Mouse (Mus musculus): ENCODE data around the gene Fgf18. TPM values are rescaled to one million over a fixed set of nuclear protein-coding genes. Genes with fewer than 3 reads are reported as not detected.

Gene Fgf18
- polyA plus RNA-seq, 1 experiment from 2014 or later, result 4.8 TPM

DNA sequence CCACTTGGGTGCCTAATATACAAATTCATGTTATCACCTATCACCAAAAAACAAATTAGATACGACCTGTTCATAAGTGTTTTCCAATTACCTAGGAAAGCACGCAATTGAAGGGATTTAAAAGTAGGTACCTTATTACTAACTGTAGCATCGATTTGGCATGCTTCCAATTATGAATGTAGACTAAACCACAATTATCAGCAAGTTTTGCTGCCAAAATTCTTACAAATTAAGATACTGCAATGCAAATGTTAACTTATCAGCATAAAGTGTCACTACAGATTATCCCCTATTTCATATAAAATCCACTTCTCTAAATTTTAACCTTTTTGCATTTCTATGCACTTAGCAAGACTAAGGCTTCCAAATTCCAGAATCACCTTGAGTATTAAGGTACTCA is 7.3 kb upstream of the Fgf18 start:
- WGBS, result 92% methylated on average over 3 of the region's 3 CpGs
- Histone ChIP-seq H3K9ac (ENCODE audit: low read depth, low read length) (no peak overlapping the region), H3K9me3 (replicated peaks; ENCODE audit: control insufficient read depth, low read length, poor library complexity, severe bottlenecking) (no peaks in the 10 kb centered on the region), H3K27ac (ENCODE audit: low read length) (no peak overlapping the region), H3K27me3 (ENCODE audit: control insufficient read depth, insufficient read depth, low read depth, low read length) (no peaks in the 10 kb centered on the region), H3K4me3 (ENCODE audit: low read depth, low read length) (no peak overlapping the region), H3K36me3 (ENCODE audit: control insufficient read depth, insufficient read depth, low read length) (peaks cover 33% of the 10 kb centered on the region), H3K4me2 (ENCODE audit: low read length) (no peak overlapping the region), H3K4me1 (ENCODE audit: control insufficient read depth, insufficient read depth, low read length) (0 out of 2 replicates have a peak, but pooled peaks cover 2% of the 10 kb centered on the region)
- no peak for ATAC-seq

DNA sequence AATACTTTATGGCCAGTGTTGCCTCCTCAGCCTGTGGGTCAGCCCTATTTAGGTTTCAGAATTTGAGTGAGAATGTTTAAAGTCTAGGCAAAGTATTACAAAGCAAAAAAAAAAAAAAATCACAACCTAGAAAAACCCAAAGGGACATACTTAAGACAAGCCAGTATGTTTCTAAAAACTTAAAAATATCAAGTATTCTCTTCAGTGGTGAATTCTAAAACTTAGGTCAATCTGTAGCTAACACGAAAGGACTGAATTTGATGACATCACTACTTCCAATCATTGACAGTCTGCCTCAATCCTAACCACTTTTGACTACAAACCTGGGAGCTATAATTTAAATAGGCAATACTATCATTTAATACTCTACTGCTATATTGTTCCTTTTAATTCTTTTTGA is 5.8 kb upstream of the Fgf18 start:
- peaks cover 28% of the 10 kb centered on the region for H3K36me3 ChIP-seq (ENCODE audit: control insufficient read depth, insufficient read depth, low read length)
- 97% methylated on average over 1 of the region's 1 CpGs for WGBS
- no peak overlapping the region for H3K4me3 ChIP-seq (ENCODE audit: low read depth, low read length)
- H3K4me1 ChIP-seq (ENCODE audit: control insufficient read depth, insufficient read depth, low read length), result peaks cover 2% of the 10 kb centered on the region; the same call in 1 of the 2 replicates
- no peak overlapping the region for H3K9ac ChIP-seq (ENCODE audit: low read depth, low read length)
- H3K9me3 ChIP-seq (replicated peaks; ENCODE audit: control insufficient read depth, low read length, poor library complexity, severe bottlenecking), result no peaks in the 10 kb centered on the region
- no peak overlapping the region for H3K4me2 ChIP-seq (ENCODE audit: low read length)
- H3K27ac ChIP-seq (ENCODE audit: low read length), result no peak overlapping the region
- no peak for ATAC-seq
- no peaks in the 10 kb centered on the region for H3K27me3 ChIP-seq (ENCODE audit: control insufficient read depth, insufficient read depth, low read depth, low read length)

DNA sequence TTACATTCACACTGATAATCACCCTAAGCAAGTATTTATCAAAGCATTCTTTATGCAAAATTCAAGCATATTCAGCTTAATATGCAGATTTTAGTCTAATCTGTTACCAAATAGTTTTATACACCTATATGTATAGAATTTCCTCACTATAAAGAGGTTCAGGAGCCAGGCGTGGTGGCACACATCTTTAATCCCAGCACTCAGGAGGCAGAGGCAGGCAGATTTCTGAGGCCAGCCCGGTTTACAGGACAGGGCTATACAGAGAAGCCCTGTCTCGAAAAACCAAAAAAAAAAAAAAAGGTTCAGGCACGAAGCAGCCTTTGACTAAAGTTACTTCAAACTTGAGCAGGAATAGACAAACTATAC is 4.6 kb upstream of the Fgf18 start:
- no peak overlapping the region for H3K4me3 ChIP-seq (ENCODE audit: low read depth, low read length)
- peaks cover 25% of the 10 kb centered on the region for H3K36me3 ChIP-seq (ENCODE audit: control insufficient read depth, insufficient read depth, low read length)
- no peaks in the 10 kb centered on the region for H3K27me3 ChIP-seq (ENCODE audit: control insufficient read depth, insufficient read depth, low read depth, low read length)
- no peak overlapping the region for H3K9ac ChIP-seq (ENCODE audit: low read depth, low read length)
- WGBS, result 85% methylated on average over 4 of the region's 4 CpGs
- H3K4me2 ChIP-seq (ENCODE audit: low read length), result no peak overlapping the region
- no peak for ATAC-seq
- peaks cover 5% of the 10 kb centered on the region for H3K4me1 ChIP-seq (ENCODE audit: control insufficient read depth, insufficient read depth, low read length)
- H3K9me3 ChIP-seq (replicated peaks; ENCODE audit: control insufficient read depth, low read length, poor library complexity, severe bottlenecking), result no peaks in the 10 kb centered on the region
- H3K27ac ChIP-seq (ENCODE audit: low read length), result no peak overlapping the region

DNA sequence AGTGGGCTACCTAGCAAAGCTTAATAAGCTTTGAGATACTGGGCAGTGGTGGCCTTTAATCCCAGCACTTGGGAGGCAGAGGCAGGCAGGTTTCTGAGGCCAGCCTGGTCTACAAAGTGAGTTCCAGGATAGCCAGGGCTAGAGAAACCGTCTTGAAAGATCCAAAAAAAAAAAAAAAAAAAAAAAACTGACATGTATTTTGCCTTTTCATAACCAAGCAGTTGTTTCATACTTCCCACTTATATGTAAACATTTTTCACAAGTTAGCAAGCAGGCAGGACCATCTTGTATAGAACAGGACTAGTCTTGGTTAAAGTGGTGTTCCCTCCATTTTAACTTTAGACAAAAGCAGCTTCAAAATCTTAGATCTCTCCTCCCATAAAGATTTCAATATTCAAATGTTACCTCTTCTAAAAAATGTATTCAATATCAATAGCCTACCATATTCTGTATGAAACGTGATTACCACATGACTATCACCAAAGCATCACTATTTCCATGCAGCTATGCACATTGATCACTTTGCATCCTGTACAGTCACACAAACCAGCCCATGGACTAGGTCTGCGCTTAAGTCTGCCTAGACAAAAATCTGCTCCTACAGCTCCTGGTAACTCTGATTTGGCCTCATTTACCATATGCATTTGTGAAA is 4.1 kb upstream of the Fgf18 start:
- WGBS, result 82% methylated on average over 3 of the region's 3 CpGs
- no peaks in the 10 kb centered on the region for H3K9me3 ChIP-seq (replicated peaks; ENCODE audit: control insufficient read depth, low read length, poor library complexity, severe bottlenecking)
- H3K36me3 ChIP-seq (ENCODE audit: control insufficient read depth, insufficient read depth, low read length), result peaks cover 22% of the 10 kb centered on the region
- no peaks in the 10 kb centered on the region for H3K27me3 ChIP-seq (ENCODE audit: control insufficient read depth, insufficient read depth, low read depth, low read length)
- no peak overlapping the region for H3K4me3 ChIP-seq (ENCODE audit: low read depth, low read length)
- H3K27ac ChIP-seq (ENCODE audit: low read length), result no peak overlapping the region
- ATAC-seq, result no peak
- H3K4me2 ChIP-seq (ENCODE audit: low read length), result no peak overlapping the region
- H3K9ac ChIP-seq (ENCODE audit: low read depth, low read length), result no peak overlapping the region
- H3K4me1 ChIP-seq (ENCODE audit: control insufficient read depth, insufficient read depth, low read length), result peaks cover 8% of the 10 kb centered on the region

DNA sequence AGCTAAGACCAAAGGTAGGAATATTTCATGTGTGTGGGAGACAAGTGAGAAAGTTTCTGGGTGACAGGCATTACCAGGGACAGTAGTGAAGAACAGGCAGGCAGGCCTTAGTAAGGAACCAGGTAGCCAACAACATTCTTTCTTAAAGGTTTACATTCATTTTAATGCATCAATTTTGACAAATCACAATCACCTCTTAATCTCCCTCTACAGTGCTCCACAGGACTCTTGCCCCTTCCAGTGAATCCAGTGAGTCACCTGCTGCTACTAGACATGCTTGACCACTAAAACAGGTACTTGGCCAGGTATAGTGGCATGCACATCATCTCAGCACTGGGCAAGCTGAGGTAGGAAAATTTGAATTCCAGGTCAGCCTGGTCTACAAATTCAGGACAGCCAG is 3.2 kb upstream of the Fgf18 start:
- Histone ChIP-seq H3K9ac (ENCODE audit: low read depth, low read length) (no peak overlapping the region), H3K4me1 (ENCODE audit: control insufficient read depth, insufficient read depth, low read length) (peaks cover 17% of the 10 kb centered on the region), H3K4me3 (ENCODE audit: low read depth, low read length) (no peak overlapping the region), H3K4me2 (ENCODE audit: low read length) (no peak overlapping the region), H3K9me3 (replicated peaks; ENCODE audit: control insufficient read depth, low read length, poor library complexity, severe bottlenecking) (no peaks in the 10 kb centered on the region), H3K27me3 (ENCODE audit: control insufficient read depth, insufficient read depth, low read depth, low read length) (peaks cover 3% of the 10 kb centered on the region; the same call in 1 of the 2 replicates), H3K36me3 (ENCODE audit: control insufficient read depth, insufficient read depth, low read length) (peaks cover 19% of the 10 kb centered on the region), H3K27ac (ENCODE audit: low read length) (no peak overlapping the region)
- ATAC-seq, result no peak

DNA sequence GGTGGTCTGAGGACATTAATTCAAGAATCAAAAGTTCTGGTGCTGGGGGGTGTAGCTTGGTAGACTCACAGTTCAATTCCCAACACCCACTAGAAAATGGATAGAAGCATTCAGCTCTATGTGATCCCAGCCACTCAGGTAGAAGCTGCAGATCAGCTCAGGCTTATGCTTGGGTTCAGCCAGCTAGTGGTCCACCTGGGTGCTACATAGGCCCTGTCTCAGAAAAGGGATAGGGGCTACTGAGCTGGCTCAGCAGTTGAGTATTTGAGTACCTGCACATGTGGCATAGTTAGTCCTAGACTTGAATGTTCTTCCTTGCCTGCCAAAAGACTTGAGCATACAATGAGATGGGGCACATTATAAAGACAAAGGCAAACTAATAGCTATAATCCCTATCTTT is 2.3 kb upstream of the Fgf18 start:
- H3K27ac ChIP-seq (ENCODE audit: low read length), result no peak overlapping the region
- no peaks in the 10 kb centered on the region for H3K9me3 ChIP-seq (replicated peaks; ENCODE audit: control insufficient read depth, low read length, poor library complexity, severe bottlenecking)
- H3K9ac ChIP-seq (ENCODE audit: low read depth, low read length), result no peak overlapping the region
- H3K4me2 ChIP-seq (ENCODE audit: low read length), result no peak overlapping the region
- ATAC-seq, result no peak
- H3K4me1 ChIP-seq (ENCODE audit: control insufficient read depth, insufficient read depth, low read length), result peaks cover 20% of the 10 kb centered on the region
- H3K4me3 ChIP-seq (ENCODE audit: low read depth, low read length), result no peak overlapping the region
- peaks cover 5% of the 10 kb centered on the region for H3K27me3 ChIP-seq (ENCODE audit: control insufficient read depth, insufficient read depth, low read depth, low read length)
- H3K36me3 ChIP-seq (ENCODE audit: control insufficient read depth, insufficient read depth, low read length), result peaks cover 19% of the 10 kb centered on the region

DNA sequence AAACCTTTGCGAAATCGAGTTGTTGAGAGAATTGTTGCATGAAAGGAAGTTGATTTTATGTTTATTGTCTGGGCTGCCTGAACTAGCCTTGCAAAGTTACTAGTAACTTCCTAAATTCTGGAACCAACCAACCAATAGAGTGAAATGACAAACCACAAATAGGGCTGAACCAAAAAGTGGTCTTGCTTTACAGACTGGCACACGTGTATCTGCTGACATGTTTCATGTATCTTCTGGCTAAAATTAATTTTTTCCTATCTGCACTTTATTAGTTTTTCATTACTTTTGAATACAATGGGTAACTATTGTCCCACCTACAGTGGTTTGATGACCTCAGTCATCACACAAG is 1.9 kb upstream of the Fgf18 start:
- no peak overlapping the region for H3K9ac ChIP-seq (ENCODE audit: low read depth, low read length)
- H3K9me3 ChIP-seq (replicated peaks; ENCODE audit: control insufficient read depth, low read length, poor library complexity, severe bottlenecking), result no peaks in the 10 kb centered on the region
- peaks cover 5% of the 10 kb centered on the region for H3K27me3 ChIP-seq (ENCODE audit: control insufficient read depth, insufficient read depth, low read depth, low read length)
- H3K4me1 ChIP-seq (ENCODE audit: control insufficient read depth, insufficient read depth, low read length), result peaks cover 24% of the 10 kb centered on the region
- WGBS, result 25% methylated on average over 3 of the region's 3 CpGs
- no peak overlapping the region for H3K27ac ChIP-seq (ENCODE audit: low read length)
- H3K36me3 ChIP-seq (ENCODE audit: control insufficient read depth, insufficient read depth, low read length), result peaks cover 17% of the 10 kb centered on the region
- no peak overlapping the region for H3K4me3 ChIP-seq (ENCODE audit: low read depth, low read length)
- no peak overlapping the region for H3K4me2 ChIP-seq (ENCODE audit: low read length)
- ATAC-seq, result no peak

DNA sequence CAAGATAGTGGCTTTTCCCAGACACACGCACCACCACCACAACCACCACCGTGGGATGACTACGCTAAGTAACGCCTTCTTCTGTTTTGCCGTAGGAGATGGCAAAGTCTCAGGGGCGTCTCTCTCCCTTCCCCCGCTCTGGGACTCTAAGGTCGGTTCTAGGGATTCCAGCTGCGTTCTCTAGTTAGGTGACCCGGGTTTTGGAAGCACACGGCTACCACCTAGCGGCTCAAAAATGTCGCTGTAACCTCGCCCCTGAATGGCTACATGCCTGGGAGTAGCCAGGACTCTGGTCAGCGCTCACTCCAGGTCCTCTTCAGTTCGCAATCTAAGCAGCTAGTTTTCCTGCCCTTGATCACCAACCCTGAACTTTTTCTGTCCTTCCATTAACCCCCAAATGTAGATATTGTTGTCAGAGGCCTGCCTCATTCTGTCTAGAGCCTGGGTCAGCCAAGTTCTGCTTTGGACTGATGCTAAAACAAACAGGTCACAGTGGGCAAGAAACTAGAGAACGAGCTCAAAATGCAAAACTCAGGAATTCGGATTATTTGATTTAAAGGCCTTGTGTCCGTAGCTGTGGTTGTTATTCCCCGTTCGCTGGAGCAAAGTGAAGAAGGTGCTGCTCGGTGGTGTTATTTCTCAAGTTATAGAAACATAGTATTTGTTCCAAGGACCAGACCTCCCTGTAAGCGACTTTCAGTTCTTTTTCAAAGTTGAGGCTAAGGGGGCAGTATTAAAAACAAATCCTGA is 1.3 kb upstream of the Fgf18 start:
- peaks cover 5% of the 10 kb centered on the region for H3K27me3 ChIP-seq (ENCODE audit: control insufficient read depth, insufficient read depth, low read depth, low read length)
- peak overlapping the region; percentile 93 for H3K4me2 ChIP-seq (ENCODE audit: low read length)
- peak overlapping the region; percentile 78; the same call in 1 of the 2 replicates for H3K9ac ChIP-seq (ENCODE audit: low read depth, low read length)
- 6% methylated on average over 23 of the region's 23 CpGs for WGBS
- no peaks in the 10 kb centered on the region for H3K9me3 ChIP-seq (replicated peaks; ENCODE audit: control insufficient read depth, low read length, poor library complexity, severe bottlenecking)
- peaks cover 17% of the 10 kb centered on the region for H3K36me3 ChIP-seq (ENCODE audit: control insufficient read depth, insufficient read depth, low read length)
- H3K4me3 ChIP-seq (ENCODE audit: low read depth, low read length), result peak overlapping the region; percentile 64
- H3K4me1 ChIP-seq (ENCODE audit: control insufficient read depth, insufficient read depth, low read length), result peaks cover 28% of the 10 kb centered on the region
- peak; percentile 80 for ATAC-seq
- H3K27ac ChIP-seq (ENCODE audit: low read length), result peak overlapping the region; percentile 75

DNA sequence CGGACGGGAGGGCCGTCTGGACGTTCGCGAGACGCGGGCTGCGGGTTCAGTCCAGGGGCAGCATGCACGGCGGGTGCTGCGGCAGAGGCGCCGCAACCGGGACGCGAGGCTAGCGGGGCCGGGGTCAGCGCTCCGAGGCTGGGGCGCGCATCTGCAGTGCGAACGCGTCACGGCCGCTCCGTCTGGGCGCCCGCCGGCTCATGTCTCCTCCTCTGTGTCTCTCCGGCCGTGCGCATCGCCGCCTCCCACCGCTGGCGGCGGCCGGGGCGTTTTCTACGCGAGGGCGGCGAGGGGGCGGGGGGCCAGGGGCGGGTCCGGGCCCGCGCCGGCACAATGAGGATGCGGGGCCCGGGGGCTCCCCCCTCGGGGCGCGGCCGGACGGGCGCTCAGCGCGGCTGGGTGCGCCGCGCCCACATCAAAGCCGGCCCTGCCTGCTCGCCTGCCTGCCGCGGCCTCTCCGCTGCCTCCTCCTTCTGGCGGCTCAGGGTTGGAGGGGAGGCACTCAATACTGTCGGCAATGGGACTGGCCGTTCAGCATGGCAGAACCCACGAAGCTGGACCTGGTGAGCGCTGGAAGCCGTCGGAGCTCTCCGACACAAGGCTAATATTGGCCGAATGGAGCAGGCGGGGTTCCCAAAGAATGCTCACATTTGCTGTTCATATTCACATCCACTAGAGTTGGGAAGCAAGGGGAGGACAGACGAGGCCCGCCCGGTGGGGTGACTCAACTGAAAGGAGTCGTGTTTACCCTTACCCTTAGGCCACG is 555 bp upstream of the Fgf18 start:
- Histone ChIP-seq H3K4me2 (ENCODE audit: low read length) (peak overlapping the region; percentile 93), H3K27ac (ENCODE audit: low read length) (peak overlapping the region; percentile 75), H3K4me3 (ENCODE audit: low read depth, low read length) (peak overlapping the region; percentile 64), H3K9ac (ENCODE audit: low read depth, low read length) (peak overlapping the region; percentile 78), H3K27me3 (ENCODE audit: control insufficient read depth, insufficient read depth, low read depth, low read length) (peaks cover 5% of the 10 kb centered on the region), H3K4me1 (ENCODE audit: control insufficient read depth, insufficient read depth, low read length) (peaks cover 28% of the 10 kb centered on the region), H3K9me3 (replicated peaks; ENCODE audit: control insufficient read depth, low read length, poor library complexity, severe bottlenecking) (no peaks in the 10 kb centered on the region), H3K36me3 (ENCODE audit: control insufficient read depth, insufficient read depth, low read length) (peaks cover 15% of the 10 kb centered on the region)
- peak; percentile 78 for ATAC-seq
- 0% methylated on average over 70 of the region's 85 CpGs for WGBS

All from midbrain, embryonic 16.5 days (tissue).